Mouse (Mus musculus) lung, postnatal 0 days (tissue): ENCODE measurements at regions not wholly inside any gene's neighbourhood (a gene's known extent, or its start where the extent isn't known, plus 50 kb on each side); places are given as distances from the start of the nearest gene placed in this dataset.

Experiments used
- CTCF ChIP-seq: IDR thresholded peaks from 2 replicates; pipeline ENCODE4 v1.5.1; 2016; ENCODE audit warnings: antibody characterized with exemption, mild to moderate bottlenecking
- EP300 ChIP-seq: IDR thresholded peaks from 2 replicates; pipeline ENCODE4 v1.6.1; 2016; ENCODE audit warnings: antibody characterized with exemption, mild to moderate bottlenecking, control low read depth

- TF ChIP-seq CTCF, result no peak
- no peak for TF ChIP-seq EP300
These were observed 181.3 kb upstream of the Mgmt start for GRCm38 (mm10) chr7:136712962-136713640.
